Mouse (Mus musculus) liver, embryonic 14.5 days (tissue): ENCODE results near the gene Tmem102.

ENCODE experiments used
- CTCF ChIP-seq: IDR thresholded peaks from 2 replicates; pipeline ENCODE4 v1.5.1; 2016; ENCODE audit warnings: antibody characterized with exemption, low read depth, control low read depth
- EP300 ChIP-seq: IDR thresholded peaks from 2 replicates; pipeline ENCODE4 v1.6.1; 2016; ENCODE audit warnings: antibody characterized with exemption, low read depth

- TF ChIP-seq EP300 (no peak), CTCF (no peak)
Measured at GRCm38 (mm10) chr11:69823456-69823855, 18.0 kb upstream of the Tmem102 start.
